Mouse (Mus musculus) heart, postnatal 0 days (tissue): ENCODE measurements at regions not wholly inside any gene's neighbourhood (a gene's known extent, or its start where the extent isn't known, plus 50 kb on each side); places are given as distances from the start of the nearest gene placed in this dataset.

Source experiments
- ATAC-seq: fragments of 200-750 bp; cut with Nextera tagmentation; 2 replicates; pipeline ENCODE4 v1.8.0; 2017; ENCODE audit warnings: low read depth, moderate number of reproducible peaks, moderate library complexity; ENCODE audit not compliant: insufficient read depth
- DNase-seq: peaks from one replicate; pipeline ENCODE4 v3.0.0-alpha.2; 2016; ENCODE audit warnings: low spot score
- H3K27ac ChIP-seq: fragments of 300-500 bp; sonication (generic); 2 replicates; pipeline ENCODE4 v1.5.1; 2014; ENCODE audit warnings: low read depth, mild to moderate bottlenecking
- H3K27me3 ChIP-seq: fragments of 300-500 bp; sonication (generic); 2 replicates; pipeline ENCODE4 v1.6.1; 2014; ENCODE audit warnings: low read length, mixed read lengths; ENCODE audit not compliant: control insufficient read depth, insufficient read depth
- H3K36me3 ChIP-seq: fragments of 300-500 bp; sonication (generic); replicated peaks from 2 replicates; pipeline ENCODE4 v1.6.1; 2014; ENCODE audit warnings: low read length, mixed read lengths; ENCODE audit not compliant: control insufficient read depth, insufficient read depth
- H3K4me1 ChIP-seq: fragments of 300-500 bp; sonication (generic); 2 replicates; pipeline ENCODE4 v1.6.1; 2014; ENCODE audit warnings: antibody characterized with exemption; ENCODE audit not compliant: control insufficient read depth, insufficient read depth
- H3K4me2 ChIP-seq: fragments of 300-500 bp; sonication (generic); 2 replicates; pipeline ENCODE4 v1.6.1; 2014; ENCODE audit warnings: low read depth, mild to moderate bottlenecking, low read length, moderate library complexity
- H3K4me3 ChIP-seq: fragments of 300-500 bp; sonication (generic); 2 replicates; pipeline ENCODE4 v1.5.1; 2014; ENCODE audit warnings: low read depth, low read length
- H3K9ac ChIP-seq: fragments of 300-500 bp; sonication (generic); replicated peaks from 2 replicates; pipeline ENCODE4 v1.6.1; 2014; ENCODE audit warnings: low read depth, low read length, mixed read lengths
- H3K9me3 ChIP-seq: fragments of 300-500 bp; sonication (generic); replicated peaks from 2 replicates; pipeline ENCODE4 v1.6.1; 2016; ENCODE audit warnings: low read length; ENCODE audit not compliant: control insufficient read depth
- CTCF ChIP-seq: IDR thresholded peaks from 2 replicates; pipeline ENCODE4 v1.5.1; 2016; ENCODE audit warnings: antibody characterized with exemption, control low read depth, low read depth
- EP300 ChIP-seq: IDR thresholded peaks from 2 replicates; pipeline ENCODE4 v1.6.1; 2016; ENCODE audit warnings: antibody characterized with exemption, low read depth
- WGBS: fragments of 180-500 bp; shearing (Covaris S2); extraction: QIAGEN DNeasy Blood & Tissue Kit; methylation state at CpG from one replicate; pipeline ENCODE4 v1.1.7; 2014; 5-methylcytosine and 5-hydroxymethylcytosine counted together

DNA sequence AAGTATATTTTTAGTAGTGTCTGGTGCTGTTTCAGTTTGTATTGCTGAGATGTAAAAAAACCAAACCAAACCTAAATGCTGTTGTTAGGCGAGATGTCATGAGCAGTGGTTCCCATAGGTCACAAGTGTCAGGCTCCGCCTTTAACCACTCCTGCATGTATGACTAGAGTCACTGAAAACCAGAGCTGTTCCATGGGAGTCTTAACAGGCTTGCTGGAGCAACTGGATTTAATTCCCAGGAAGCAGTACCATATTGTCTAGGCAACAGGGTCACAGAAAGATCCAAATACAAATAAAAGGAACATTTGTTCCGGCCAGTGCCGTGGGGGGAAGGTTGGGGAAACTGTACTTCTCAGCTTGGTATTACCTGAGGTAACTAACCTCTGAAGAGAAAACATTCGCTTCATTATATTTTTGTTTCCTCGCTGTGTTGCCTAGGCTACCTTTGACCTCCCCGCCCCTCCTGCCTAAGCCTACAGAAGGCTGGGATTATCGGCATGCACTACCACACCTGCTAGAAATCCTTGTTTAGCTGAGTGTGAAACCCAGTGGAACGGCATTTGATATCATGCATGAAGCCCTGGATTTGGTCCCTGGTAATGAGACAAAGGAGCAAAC is 124.3 kb upstream of the Tsc22d1 start:
- H3K4me3 ChIP-seq = no peak overlapping the region
- no peaks in the 10 kb centered on the region for H3K27me3 ChIP-seq
- H3K4me1 ChIP-seq = no peaks in the 10 kb centered on the region
- no peak overlapping the region for H3K4me2 ChIP-seq
- WGBS = 92% methylated on average over 9 of the region's 9 CpGs
- no peaks in the 10 kb centered on the region for H3K36me3 ChIP-seq
- ATAC-seq (no peak), DNase-seq (no peak)
- H3K9ac ChIP-seq = no peak overlapping the region
- H3K9me3 ChIP-seq = no peaks in the 10 kb centered on the region
- TF ChIP-seq EP300 = no peak
- TF ChIP-seq CTCF = no peak
- no peak overlapping the region for H3K27ac ChIP-seq

DNA sequence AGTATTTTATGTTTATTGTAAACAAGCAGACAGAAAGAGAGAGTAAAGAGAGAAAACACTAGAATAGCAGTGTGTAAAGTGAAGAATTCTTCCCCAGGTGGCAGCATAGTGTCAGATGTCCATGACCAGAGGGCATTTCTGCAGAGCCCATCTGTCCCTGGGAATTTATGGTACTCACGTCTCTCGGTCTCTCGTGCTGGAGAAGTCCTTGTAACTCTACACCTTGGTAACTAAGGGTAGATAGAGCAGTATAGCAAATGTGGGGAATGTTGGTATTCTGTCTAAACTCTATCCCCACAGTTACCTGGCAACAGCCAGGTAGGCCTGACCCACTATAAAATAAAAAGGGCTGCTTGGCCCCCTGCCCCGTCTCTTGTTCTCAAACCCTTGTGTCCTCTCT is 122.5 kb upstream of the Tsc22d1 start:
- ATAC-seq (no peak), DNase-seq (no peak)
- Histone ChIP-seq H3K36me3 (no peaks in the 10 kb centered on the region), H3K27me3 (no peaks in the 10 kb centered on the region), H3K27ac (no peak overlapping the region), H3K9me3 (no peaks in the 10 kb centered on the region), H3K4me3 (no peak overlapping the region), H3K4me2 (no peak overlapping the region), H3K4me1 (no peaks in the 10 kb centered on the region), H3K9ac (no peak overlapping the region)
- no peak for TF ChIP-seq EP300
- TF ChIP-seq CTCF = no peak
- WGBS = 45% methylated on average over 4 of the region's 4 CpGs

DNA sequence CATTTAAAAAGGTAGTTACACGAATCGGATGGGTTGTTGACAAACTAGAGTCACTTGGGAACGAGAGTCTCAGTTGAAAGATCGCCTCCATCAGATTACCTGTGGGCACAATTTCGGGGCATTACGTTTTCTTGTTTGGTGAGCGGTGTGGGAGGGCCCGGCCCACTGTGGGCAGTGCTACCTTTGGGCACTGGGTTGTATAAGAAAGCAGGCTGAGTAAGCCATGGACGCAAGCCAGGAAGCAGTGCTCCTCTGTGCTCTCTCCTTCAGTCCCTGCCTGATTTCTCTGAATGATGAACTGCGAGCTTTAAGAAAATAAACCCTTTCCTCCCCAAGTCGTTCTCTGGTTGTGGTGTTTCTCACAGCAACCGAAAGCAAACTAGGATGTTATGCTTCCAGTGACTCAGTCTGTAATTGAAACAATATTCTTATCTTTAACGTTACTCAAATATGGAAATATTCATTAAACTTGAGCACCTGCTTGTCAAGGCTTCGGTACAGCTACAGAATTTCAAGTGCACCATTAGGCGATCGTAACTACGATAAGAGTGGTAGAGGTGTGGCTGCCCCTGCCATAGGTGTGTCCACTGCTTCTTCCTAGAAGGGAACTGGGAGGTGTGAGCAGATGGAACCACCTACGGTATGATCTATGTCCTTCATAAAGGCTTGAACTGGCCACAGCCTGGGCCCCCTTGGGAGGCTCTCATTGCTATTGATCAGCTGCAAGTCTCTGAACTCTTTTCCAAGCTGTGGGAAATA is 119.2 kb upstream of the Tsc22d1 start:
- ATAC-seq = no peak
- Histone ChIP-seq H3K4me1 (no peaks in the 10 kb centered on the region), H3K9ac (no peak overlapping the region), H3K4me3 (no peak overlapping the region), H3K9me3 (no peaks in the 10 kb centered on the region), H3K36me3 (no peaks in the 10 kb centered on the region), H3K27ac (no peak overlapping the region), H3K4me2 (no peak overlapping the region), H3K27me3 (no peaks in the 10 kb centered on the region)
- no peak for DNase-seq
- 78% methylated on average over 18 of the region's 18 CpGs for WGBS
- TF ChIP-seq CTCF (no peak), EP300 (no peak)

- no peak overlapping the region for H3K4me3 ChIP-seq
- H3K27ac ChIP-seq = no peak overlapping the region
- DNase-seq = no peak
- TF ChIP-seq EP300 (no peak), CTCF (no peak)
- no peaks in the 10 kb centered on the region for H3K27me3 ChIP-seq
- no peak for ATAC-seq
- H3K9ac ChIP-seq = no peak overlapping the region
- 84% methylated on average over 5 of the region's 5 CpGs for WGBS
- no peaks in the 10 kb centered on the region for H3K36me3 ChIP-seq
- H3K9me3 ChIP-seq = no peaks in the 10 kb centered on the region
- H3K4me1 ChIP-seq = peaks cover 11% of the 10 kb centered on the region; the same call in 1 of the 2 replicates
- no peak overlapping the region for H3K4me2 ChIP-seq
Observed at GRCm38 (mm10) chr14:76297864-76298263, 116.9 kb upstream of the Tsc22d1 start.

GRCm38 (mm10) chr14:76302322-76302991 is 112.3 kb upstream of the Tsc22d1 start:
- Histone ChIP-seq H3K27ac (no peak overlapping the region), H3K27me3 (no peaks in the 10 kb centered on the region), H3K4me3 (no peak overlapping the region), H3K4me1 (peaks cover 11% of the 10 kb centered on the region; the same call in 1 of the 2 replicates), H3K4me2 (no peak overlapping the region), H3K9me3 (no peaks in the 10 kb centered on the region), H3K36me3 (no peaks in the 10 kb centered on the region), H3K9ac (no peak overlapping the region)
- ATAC-seq (no peak), DNase-seq (no peak)
- no peak for TF ChIP-seq CTCF
- TF ChIP-seq EP300 = no peak
- WGBS = 28% methylated on average over 11 of the region's 11 CpGs
